Mouse (Mus musculus) heart, adult 18-20 months (tissue): ENCODE measurements around the gene Nol10. TPM values are rescaled to one million over a fixed set of nuclear protein-coding genes. Genes with fewer than 3 reads are reported as not detected.

Experiments
- DNase-seq, 2 experiments: peaks; one replicate each; pipeline ENCODE4 v3.0.0; 2021 to 2022; ENCODE audit warnings: mixed read lengths in 1 of 2
- long read RNA-seq, 2 experiments: library from polyadenylated mRNA; stranded (forward); transcript quantifications; one replicate each; pipeline ENCODE4 v2.0.0; 2021
- total RNA-seq, 2 experiments: library from RNA; stranded (reverse); gene quantifications; 2 replicates each; pipeline ENCODE4 v1.2.3; 2021

The Nol10 gene
- total RNA-seq, result 1 to 10 TPM; 7.5 to 7.6 TPM
- long read RNA-seq, experiment 1, partial matches to known transcripts, result 1 of 3 reads
- long read RNA-seq, experiment 1, other reads (novel, unspliced or antisense), result 1 of 3 reads
- long read RNA-seq, experiment 2, result 0 reads

DNA sequence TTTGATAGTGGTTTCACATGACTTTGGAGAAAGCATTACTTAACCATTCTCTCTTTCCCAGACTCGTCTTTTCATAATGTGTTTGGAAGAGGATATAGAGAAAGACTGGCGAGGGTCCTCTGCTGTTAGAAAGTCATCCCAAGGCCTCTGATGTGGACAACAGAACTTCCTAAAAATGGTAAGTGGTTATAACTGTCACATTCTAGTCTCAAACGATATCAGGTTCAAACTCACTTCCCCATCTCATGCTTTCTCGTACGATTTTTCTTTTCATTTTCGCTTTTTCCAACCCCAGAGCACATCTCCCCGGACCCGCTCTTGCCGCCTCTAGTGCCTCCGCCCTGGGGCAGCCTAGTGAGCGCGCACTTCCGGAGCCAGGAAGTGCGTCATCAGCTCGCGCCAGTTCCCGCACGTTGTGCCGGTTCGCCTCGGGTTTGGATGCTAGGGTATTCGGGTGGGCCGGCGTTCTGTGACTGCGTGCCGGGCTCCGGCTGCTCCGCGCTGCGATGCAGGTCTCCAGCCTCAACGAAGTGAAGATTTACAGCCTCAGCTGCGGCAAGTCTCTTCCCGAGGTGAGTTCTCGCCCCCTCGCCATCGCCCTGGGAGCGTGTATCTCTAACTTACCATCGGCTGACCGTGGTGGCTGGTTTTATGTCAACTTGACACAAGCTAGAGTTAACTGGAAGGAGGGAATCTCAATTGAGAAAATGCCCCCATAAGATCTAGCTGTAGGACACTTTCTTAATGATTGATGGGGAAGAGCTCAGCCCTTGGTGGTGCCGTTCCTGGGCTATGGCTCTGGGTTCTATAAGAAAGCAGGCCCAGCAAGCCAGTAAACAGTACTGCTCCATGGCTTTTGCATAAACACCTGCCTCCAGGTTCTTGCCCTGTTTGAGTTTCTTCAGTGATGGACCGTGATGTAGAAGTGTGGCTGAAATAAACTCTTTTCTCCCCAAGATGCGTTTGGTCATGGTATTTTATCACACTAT is at the start of gene Nol10:
Nol10 (plus strand) TSS at position 411 of the 989 bp plus-strand sequence.
- DNase-seq, result peak; percentile 89 to 91

DNA sequence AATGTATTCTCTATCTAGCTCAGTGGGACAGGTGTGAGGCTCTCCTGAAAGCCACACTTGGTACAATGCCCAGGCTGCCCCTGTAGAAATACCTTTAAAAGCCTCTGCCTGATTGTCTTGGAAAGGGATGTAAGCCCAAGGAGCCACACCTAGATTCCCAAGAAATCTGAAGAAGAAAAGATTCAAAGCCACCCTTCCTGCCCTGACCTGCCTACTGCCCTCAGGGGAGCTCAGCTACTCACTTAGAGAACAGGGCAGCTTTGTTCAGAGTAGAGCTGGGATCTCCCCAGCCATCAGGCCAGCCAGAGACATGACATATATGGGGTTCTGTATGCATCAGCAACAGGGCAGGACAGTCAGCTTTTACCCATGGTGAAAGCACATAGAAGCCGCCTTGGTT is 48.4 kb upstream of the Nol10 start:
- DNase-seq, result no peak

GRCm38 (mm10) chr12:17305445-17305844 is 42.8 kb upstream of the Nol10 start:
- DNase-seq, result peak; percentile 18 to 50

- DNase-seq, result no peak
Observed at GRCm38 (mm10) chr12:17308246-17308645, 40.0 kb upstream of the Nol10 start.

DNA sequence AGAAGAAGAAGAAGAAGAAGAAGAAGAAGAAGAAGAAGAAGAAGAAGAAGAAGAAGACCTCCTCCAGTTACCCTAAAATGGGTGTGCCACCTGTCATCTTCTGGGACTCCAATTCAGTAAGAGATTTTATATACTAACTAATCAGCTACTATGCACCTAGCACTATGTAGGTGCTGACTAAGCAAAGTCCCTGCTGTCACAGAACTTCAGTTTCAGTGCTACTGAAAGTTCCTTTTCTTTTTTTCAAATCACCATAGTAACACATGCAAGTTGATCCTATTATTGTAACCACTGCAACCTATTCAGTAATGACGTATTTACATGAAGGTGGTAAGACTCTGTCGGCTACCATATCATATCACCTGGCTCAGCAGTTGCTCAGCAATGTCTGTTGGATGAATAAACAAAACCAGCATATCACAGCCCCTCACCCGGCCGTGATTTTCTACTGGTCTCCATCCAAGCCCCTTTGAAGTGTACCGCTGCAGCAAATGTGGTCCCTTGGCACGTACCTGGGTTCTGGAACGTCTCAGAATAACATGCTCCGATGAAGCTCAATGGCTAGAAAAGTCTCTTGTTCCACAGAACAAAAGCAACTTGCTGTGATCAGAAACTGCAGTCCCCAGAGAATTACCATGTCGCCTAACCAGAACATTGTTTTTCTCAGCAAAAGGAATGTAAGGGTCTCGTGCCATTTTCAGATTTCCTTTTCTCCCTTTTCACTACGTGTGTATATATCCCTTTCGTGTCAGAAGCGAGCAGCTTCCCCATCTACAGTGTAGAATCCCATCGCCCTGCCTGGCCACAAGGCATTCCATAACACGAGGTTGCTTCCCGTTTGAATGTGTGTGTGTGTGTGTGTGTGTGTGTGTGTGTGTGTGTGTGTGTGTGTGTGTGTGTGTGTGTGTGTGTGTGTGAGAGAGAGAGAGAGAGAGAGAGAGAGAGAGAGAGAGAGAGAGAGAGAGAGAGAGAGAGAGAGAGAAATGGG is 37.1 kb upstream of the Nol10 start:
- no peak for DNase-seq

DNA sequence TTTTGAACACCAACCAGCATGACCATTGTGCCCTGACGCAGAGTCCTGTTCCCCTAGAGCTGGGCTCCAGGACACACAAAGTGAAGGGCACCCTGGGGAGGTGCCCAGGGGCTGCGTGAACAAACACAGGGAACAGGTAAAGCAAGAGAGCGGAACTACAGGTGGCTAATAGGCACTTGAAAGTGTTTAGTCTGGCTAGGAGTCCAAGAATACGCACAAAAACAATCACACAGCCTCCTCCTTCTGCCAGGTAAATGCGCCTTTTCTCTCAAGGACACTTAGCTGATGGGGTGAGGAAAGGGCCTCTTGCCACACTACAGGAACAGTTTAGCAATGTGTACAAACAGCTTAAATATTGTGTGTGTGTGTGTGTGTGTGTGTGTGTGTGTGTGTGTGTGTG is 32.2 kb upstream of the Nol10 start:
- DNase-seq, result no peak

GRCm38 (mm10) chr12:17317970-17318369 is 30.3 kb upstream of the Nol10 start:
- DNase-seq, result no peak

DNA sequence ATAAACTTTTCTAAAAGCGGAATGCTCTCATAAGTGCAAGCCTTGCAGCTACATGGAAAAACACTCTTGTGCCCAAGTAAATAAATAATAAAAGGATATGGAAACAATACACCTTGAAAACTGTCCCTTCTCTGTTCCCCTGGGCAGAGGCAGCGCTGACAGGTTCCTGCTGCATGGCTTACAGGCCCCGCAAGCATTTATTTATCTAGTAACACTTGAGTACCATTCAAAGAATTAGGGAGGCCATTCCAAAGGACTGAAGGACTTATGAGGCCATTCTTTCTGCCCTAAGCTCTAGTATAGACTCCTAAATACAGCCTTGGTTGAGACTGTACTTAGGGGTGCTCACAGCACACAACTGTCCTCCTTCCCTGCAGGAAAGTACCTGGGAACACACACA is 29.8 kb upstream of the Nol10 start:
- no peak for DNase-seq

- DNase-seq, result no peak
Observed at GRCm38 (mm10) chr12:17324549-17325470, 23.4 kb upstream of the Nol10 start.

- no peak for DNase-seq
Observed at GRCm38 (mm10) chr12:17329259-17329658, 19.0 kb upstream of the Nol10 start, which contains the start of gene Atp6v1c2. Atp6v1c2 (minus strand) TSS chr12:17329359.

DNA sequence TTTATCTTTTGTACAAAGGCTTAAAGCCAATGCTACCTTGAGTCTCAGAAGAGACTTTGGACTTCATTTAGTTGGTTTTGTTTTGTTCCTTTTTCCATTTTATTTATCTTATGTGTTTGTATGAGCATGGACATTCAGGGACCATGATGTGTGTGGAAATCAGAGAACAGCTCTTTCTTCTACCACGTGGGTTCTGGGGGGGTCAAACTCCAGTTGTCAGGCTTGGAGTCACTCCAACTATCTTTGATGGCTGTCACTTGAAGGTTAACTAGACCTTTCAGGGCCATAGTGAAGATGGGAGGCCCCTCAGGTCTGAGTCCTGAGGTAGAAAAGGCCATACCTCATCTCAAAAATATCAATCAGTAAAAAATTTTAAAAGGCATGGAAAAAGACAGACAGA is 14.8 kb upstream of the Nol10 start:
- no peak for DNase-seq

DNA sequence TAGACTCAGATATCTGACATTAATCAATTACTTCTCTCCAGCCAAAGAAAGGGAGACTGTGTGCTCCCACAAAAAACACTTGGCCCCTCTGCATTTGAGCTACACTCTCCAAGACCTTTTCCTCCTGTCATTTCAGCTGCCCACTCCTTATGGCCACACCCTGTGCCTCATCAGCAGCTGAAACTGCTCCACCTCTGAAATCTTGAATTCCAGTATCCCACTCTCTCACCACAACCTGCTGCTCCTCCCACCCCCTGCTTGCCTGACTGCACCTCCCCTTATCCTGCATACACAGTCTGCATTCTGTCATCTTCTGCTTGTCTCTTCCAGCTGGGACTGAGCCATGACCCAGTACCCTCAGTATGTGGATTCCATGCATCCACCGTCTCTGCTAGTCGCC is 9.9 kb upstream of the Nol10 start:
- no peak for DNase-seq

DNA sequence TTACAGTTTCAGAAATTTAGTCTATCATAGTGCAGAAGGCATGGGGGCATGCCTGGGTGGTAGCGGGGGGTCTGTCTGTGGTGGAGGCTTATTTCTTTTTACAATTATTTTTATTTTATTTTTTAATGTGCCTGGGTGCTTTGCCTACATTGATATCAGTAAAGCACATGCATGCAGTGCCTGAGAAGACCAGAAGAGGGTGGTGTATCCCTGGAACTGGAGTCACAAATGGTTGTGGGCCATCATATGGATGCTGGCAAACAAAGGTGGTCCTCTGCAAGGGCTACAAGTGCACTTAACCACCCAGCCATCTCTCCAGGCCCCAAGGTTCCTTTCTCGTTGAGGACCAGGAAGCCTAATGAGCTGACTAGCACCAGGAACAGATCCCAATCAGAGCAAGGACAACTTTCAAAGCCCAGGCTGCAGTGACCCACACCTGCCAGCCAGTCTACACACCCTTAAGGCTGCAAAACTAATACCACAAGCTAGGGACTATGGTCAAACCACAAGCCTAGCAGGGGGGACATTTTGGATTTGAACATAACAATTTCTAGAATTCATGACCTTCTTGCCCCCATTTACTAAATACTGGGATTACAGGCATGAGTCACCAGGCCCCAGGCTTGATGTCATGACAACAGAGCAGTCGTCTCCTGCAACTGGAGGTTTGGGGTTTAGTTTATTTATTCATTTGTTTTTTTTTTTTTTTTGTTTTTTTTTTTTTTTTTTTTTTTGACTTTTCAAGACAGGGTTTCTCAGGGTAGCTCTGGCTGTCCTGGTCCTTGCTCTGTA is 8.9 kb upstream of the Nol10 start:
- no peak for DNase-seq

- peak in 1 of 2 experiments; percentile 43 for DNase-seq
Observed at GRCm38 (mm10) chr12:17347327-17348047, 771 bp upstream of the Nol10 start.

DNA sequence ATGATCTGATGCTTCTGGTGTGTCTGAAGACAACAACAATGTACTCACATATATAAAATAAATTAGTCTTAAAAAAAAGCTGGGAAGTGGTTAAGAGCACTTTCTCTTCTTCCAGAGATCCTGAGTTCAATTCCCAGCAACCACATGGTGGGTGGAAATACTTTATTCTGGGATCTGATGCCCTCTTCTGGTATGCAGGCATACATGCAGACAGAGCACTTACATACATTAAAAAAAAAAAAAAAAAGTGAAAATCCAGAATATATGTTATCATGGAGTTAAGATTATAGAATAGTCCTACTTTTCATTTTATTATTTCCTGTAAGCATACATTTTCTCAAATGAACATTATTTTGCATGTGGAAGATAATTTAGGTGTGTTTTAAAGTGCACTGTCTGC is 1.8 kb downstream of the Nol10 start:
- DNase-seq, result no peak

GRCm38 (mm10) chr12:17356853-17357252 is 8.6 kb downstream of the Nol10 start:
- DNase-seq, result no peak

DNA sequence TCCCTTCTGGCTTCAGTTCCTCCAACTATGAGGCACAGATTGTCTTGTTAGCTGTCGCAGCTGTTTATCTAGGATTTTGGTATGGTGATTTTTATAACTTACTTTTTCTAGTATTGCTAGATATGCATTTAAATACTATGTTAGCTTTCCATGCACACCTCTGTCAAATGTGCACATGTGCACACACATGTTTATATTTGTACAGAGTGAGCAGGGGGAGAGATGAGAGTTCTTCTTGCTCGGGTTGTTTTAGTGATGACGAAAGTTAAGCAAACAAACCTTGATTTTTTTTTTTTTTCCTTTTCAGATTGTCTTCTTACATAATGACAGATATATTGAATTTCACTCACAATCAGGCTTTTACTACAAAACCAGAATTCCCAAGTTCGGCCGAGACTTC is 9.5 kb downstream of the Nol10 start:
- DNase-seq, result no peak

DNA sequence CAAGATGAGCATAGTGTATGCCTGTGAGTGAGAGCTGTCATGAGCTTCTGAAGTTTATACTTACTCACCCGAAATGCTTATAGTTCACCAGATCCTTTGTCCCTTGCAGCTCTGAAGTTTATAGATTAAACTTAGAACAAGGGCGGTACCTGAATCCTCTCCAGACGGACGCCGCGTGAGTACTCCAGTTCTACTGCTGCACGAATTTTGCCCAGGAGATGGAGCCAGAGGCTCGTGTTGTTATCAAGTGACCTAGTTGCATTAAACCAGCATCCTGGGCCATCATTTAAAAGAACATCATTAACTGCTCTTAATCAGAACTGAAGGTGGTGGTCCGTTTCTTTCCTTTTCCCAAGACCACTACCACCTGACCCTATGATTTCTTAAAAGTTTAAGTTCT is 10.7 kb downstream of the Nol10 start:
- DNase-seq, result peak in 1 of 2 experiments; percentile 39

DNA sequence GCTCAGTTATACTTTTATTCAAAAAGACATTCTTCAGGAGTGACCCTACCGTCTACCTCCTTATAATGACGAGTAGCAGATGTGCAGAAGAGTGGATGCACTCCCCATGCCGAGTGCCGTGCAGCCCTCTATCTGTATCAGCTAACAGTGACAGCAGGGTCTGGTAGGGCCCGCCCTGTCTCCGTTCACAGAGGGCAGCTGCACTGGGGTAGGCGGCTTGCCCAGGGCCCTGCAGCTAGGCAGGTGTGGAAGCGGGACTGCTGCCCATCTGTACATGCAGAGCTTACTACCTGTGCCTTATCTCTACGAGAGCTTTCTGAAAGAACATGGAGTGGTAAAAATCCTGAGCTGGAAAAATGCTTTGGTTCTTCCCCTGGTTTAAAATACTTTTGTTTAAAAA is 11.8 kb downstream of the Nol10 start:
- no peak for DNase-seq

DNA sequence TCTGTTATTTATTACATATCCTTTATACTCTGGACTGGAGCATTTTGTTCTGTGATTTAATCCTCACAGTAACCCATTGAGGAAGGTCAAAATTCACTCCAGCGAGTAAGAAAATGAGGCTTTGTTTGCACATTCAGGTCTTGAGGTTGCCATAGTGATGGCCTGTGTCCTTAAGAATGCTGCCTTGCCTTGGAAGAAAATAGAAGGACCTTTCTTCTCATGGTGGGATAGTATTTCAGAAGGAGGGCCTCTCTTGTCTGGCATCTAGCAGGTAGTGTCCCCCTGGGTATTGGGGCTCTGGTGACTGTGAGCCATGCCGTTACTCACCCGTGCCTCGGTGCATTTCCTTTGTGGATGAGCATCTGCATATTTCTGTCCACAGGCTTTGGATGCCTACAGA is 12.4 kb downstream of the Nol10 start:
- DNase-seq, result no peak
